Mouse (Mus musculus): ENCODE data around the gene Nrp1. TPM values are rescaled to one million over a fixed set of nuclear protein-coding genes. Genes with fewer than 3 reads are reported as not detected.
A peak's percentile ranks its signal among the peaks of the same experiment; 100 is the strongest.

Nrp1 gene
- polyA plus RNA-seq, 1 experiment from 2014 or later, result 107 TPM

DNA sequence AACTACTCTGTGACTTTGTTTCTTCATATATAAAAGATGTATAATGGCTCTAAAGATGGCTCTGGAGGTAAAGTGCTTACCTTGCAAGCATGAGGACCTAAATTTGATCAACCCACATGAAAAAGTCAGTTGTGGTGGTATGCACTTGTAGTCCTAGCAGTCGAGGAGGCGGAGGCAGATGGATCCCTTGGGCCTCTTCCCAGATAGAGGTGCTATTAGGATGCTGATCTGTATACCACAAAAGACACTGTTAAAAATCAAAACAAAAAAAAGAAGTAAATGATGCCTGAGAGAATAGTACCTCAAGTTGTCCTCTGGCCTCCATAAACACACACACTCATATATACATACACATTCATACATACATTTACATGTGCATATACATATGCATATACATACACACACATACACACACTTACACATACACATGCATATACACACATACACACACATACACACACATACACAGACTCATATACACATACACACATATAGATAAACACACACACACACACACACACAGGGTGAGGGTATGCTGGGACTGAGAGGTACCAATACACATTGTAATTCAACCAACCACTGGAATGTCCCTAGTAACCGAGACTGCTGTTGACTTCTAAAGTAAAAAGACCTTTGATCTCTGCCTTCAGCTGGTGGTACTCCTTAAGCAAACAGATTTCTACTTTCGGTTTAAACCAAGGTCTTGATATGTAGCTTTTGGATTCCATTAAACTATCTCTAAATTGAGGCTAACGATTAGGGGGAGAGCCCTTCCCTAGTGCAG lies 115.2 kb downstream of the Nrp1 start:
- H3K4me3 ChIP-seq (replicated peaks), result no peak overlapping the region
- peaks cover 44% of the 10 kb centered on the region for H3K36me3 ChIP-seq
- no peak overlapping the region for H3K9ac ChIP-seq (replicated peaks)
- no peaks in the 10 kb centered on the region for H3K27me3 ChIP-seq (replicated peaks)
- H3K4me2 ChIP-seq, result no peak overlapping the region
- no peak for ATAC-seq (ENCODE audit: low FRiP score)
- no peak overlapping the region for H3K27ac ChIP-seq (replicated peaks)
- WGBS, result 77% methylated on average over 5 of the region's 5 CpGs
- no peaks in the 10 kb centered on the region for H3K9me3 ChIP-seq (replicated peaks)
- H3K4me1 ChIP-seq, result 0 out of 2 replicates have a peak, but pooled peaks cover 4% of the 10 kb centered on the region

DNA sequence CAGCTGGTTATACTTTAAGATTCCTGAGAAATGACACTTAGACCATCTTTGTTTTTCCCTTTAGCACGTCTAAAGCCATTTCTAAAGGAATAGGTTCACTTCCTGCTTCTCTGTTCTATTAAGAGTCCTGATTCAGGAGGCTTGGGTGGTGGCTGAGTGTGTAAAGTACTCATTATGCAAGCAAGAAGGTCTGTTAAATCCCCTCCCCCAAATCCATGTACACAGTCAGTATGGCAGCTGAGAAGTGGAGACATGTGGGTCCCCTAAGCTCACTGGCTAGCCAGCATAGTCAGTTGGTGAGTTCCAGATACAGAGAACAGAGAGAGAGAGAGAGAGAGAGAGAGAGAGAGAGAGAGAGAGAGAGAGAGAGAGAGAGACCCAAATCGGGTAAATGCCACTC lies 116.2 kb downstream of the Nrp1 start:
- no peaks in the 10 kb centered on the region for H3K9me3 ChIP-seq (replicated peaks)
- no peak overlapping the region for H3K4me2 ChIP-seq
- H3K27me3 ChIP-seq (replicated peaks), result no peaks in the 10 kb centered on the region
- no peak overlapping the region for H3K9ac ChIP-seq (replicated peaks)
- 0 out of 2 replicates have a peak, but pooled peaks cover 4% of the 10 kb centered on the region for H3K4me1 ChIP-seq
- no peak overlapping the region for H3K27ac ChIP-seq (replicated peaks)
- H3K4me3 ChIP-seq (replicated peaks), result no peak overlapping the region
- 59% methylated on average over 2 of the region's 2 CpGs for WGBS
- no peak for ATAC-seq (ENCODE audit: low FRiP score)
- peaks cover 36% of the 10 kb centered on the region for H3K36me3 ChIP-seq

DNA sequence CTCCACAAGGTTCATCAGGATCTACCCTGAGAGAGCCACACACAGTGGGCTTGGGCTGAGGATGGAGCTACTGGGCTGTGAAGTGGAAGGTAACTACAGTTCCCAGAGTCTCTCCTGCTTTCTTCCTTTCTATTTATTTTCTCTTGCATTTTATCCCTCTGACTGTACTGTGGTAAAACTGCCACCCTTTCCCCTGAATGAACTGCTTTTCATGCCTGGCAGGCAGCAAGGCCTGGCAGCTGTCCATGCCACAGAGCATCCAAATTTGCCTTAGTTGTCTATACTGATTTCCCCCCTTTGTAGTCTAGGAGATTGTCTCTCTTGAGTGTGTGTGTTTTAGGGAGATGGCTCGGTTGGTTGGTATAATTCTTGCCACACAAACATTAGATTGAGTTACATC lies 117.8 kb downstream of the Nrp1 start:
- Histone ChIP-seq H3K27ac (replicated peaks) (peak overlapping the region; percentile 38), H3K36me3 (peaks cover 27% of the 10 kb centered on the region), H3K27me3 (replicated peaks) (no peaks in the 10 kb centered on the region), H3K9me3 (replicated peaks) (no peaks in the 10 kb centered on the region), H3K9ac (replicated peaks) (no peak overlapping the region), H3K4me3 (replicated peaks) (no peak overlapping the region), H3K4me1 (0 out of 2 replicates have a peak, but pooled peaks cover 4% of the 10 kb centered on the region), H3K4me2 (no peak overlapping the region)
- no peak for ATAC-seq (ENCODE audit: low FRiP score)
- 41% methylated on average over 1 of the region's 1 CpGs for WGBS

GRCm38 (mm10) chr8:128478017-128478416 lies 119.6 kb downstream of the Nrp1 start:
- 83% methylated on average over 4 of the region's 4 CpGs for WGBS
- no peak overlapping the region for H3K9ac ChIP-seq (replicated peaks)
- no peak for ATAC-seq (ENCODE audit: low FRiP score)
- 0 out of 2 replicates have a peak, but pooled peaks cover 4% of the 10 kb centered on the region for H3K4me1 ChIP-seq
- H3K27me3 ChIP-seq (replicated peaks), result no peaks in the 10 kb centered on the region
- H3K9me3 ChIP-seq (replicated peaks), result no peaks in the 10 kb centered on the region
- H3K27ac ChIP-seq (replicated peaks), result no peak overlapping the region; the same call in 1 of the 2 replicates
- peaks cover 25% of the 10 kb centered on the region for H3K36me3 ChIP-seq
- no peak overlapping the region for H3K4me2 ChIP-seq
- no peak overlapping the region for H3K4me3 ChIP-seq (replicated peaks)

DNA sequence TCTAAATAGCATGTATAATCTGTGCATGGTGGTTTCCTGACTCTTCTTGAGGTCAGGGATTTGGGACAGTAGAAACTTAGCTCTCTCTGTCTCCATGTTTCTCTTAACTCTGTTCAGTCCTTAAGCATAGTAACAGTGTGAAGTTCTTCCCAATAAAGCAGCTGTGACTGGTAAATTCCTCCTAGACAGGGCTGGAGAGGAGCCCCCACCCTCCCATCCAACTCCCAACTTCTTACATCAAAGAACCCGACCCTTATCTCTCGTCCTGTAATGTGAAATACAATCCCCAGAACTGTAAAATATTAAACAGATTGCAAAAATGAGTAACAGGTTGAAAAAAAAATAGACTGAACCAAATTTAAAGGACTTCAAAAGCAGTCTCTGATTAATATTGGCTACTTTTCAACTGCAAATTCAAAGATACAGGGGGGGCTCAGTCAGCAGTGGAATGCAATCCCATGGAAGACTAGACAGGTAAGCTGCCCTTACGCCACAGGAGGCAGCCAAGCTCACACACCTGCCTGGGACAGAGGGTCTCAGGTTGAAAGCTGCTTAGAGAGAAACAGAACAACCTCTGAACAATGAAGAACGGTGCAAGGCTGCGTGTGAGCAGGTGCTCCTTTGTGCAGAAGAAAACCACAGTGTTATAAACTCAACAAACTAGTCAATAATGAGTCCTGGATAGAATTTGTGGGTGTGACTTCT lies 121.1 kb downstream of the Nrp1 start:
- Histone ChIP-seq H3K9ac (replicated peaks) (no peak overlapping the region), H3K4me1 (0 out of 2 replicates have a peak, but pooled peaks cover 4% of the 10 kb centered on the region), H3K27ac (replicated peaks) (no peak overlapping the region), H3K4me2 (no peak overlapping the region), H3K9me3 (replicated peaks) (no peaks in the 10 kb centered on the region), H3K27me3 (replicated peaks) (no peaks in the 10 kb centered on the region), H3K4me3 (replicated peaks) (no peak overlapping the region), H3K36me3 (peaks cover 28% of the 10 kb centered on the region)
- 73% methylated on average over 5 of the region's 5 CpGs for WGBS
- ATAC-seq (ENCODE audit: low FRiP score), result no peak

GRCm38 (mm10) chr8:128480896-128481665 lies 122.7 kb downstream of the Nrp1 start:
- Histone ChIP-seq H3K4me2 (no peak overlapping the region), H3K27ac (replicated peaks) (no peak overlapping the region), H3K4me3 (replicated peaks) (no peak overlapping the region), H3K27me3 (replicated peaks) (no peaks in the 10 kb centered on the region), H3K4me1 (0 out of 2 replicates have a peak, but pooled peaks cover 2% of the 10 kb centered on the region), H3K9me3 (replicated peaks) (no peaks in the 10 kb centered on the region), H3K9ac (replicated peaks) (no peak overlapping the region), H3K36me3 (peaks cover 25% of the 10 kb centered on the region)
- ATAC-seq (ENCODE audit: low FRiP score), result no peak
- WGBS, result 88% methylated on average over 8 of the region's 8 CpGs

- Histone ChIP-seq H3K4me3 (replicated peaks) (no peak overlapping the region), H3K27me3 (replicated peaks) (no peaks in the 10 kb centered on the region), H3K4me2 (no peak overlapping the region), H3K36me3 (peaks cover 20% of the 10 kb centered on the region), H3K9ac (replicated peaks) (no peak overlapping the region), H3K4me1 (peaks cover 7% of the 10 kb centered on the region), H3K27ac (replicated peaks) (no peak overlapping the region), H3K9me3 (replicated peaks) (no peaks in the 10 kb centered on the region)
- 77% methylated on average over 3 of the region's 3 CpGs for WGBS
- no peak for ATAC-seq (ENCODE audit: low FRiP score)
Observed at GRCm38 (mm10) chr8:128483344-128483743, 124.9 kb downstream of the Nrp1 start.

DNA sequence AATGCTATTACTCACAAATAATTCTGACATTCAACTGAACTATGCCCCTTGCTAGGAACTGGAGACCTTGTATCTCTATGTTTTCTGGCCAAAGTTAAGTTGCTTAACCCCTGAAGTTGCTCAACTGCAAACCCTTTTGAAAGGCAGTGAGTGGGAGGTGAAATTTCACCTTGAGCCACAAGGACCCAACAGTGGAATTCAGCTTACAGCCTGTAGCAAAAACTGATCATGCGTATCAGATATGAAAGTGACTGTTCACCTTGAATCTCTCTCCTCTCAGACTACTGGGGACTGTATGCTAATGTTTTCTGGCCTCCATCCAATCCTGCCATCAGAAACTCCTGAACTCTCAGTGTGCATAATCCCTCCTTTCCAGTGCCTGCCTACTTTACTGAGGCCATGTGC lies 126.3 kb downstream of the Nrp1 start:
- no peak for ATAC-seq (ENCODE audit: low FRiP score)
- 81% methylated on average over 1 of the region's 1 CpGs for WGBS
- no peaks in the 10 kb centered on the region for H3K27me3 ChIP-seq (replicated peaks)
- H3K36me3 ChIP-seq, result peaks cover 22% of the 10 kb centered on the region
- peaks cover 13% of the 10 kb centered on the region for H3K4me1 ChIP-seq
- H3K9me3 ChIP-seq (replicated peaks), result no peaks in the 10 kb centered on the region
- H3K4me2 ChIP-seq, result no peak overlapping the region
- no peak overlapping the region for H3K4me3 ChIP-seq (replicated peaks)
- H3K27ac ChIP-seq (replicated peaks), result no peak overlapping the region
- H3K9ac ChIP-seq (replicated peaks), result no peak overlapping the region

DNA sequence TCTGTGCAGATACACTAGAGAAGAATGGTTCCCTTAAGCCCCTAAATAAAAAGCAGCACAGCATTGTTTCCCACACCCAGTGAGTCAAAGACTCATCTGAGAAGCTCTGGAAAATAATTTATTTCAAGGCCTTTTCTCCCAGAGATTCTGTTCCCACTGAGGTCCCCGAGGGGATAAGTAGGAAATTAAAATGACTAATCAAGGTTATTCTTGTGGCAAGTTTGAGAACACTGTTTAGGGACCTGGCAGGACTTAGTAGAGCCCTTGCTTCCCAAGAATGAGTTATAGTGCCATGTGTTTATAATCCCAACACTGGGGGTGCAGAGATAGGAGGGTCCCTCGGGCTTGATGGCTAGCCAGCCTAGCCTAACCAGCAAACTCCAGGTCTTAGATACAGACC lies 127.6 kb downstream of the Nrp1 start:
- WGBS, result 68% methylated on average over 2 of the region's 2 CpGs
- no peak for ATAC-seq (ENCODE audit: low FRiP score)
- H3K4me2 ChIP-seq, result no peak overlapping the region
- no peaks in the 10 kb centered on the region for H3K27me3 ChIP-seq (replicated peaks)
- no peak overlapping the region for H3K4me3 ChIP-seq (replicated peaks)
- H3K27ac ChIP-seq (replicated peaks), result no peak overlapping the region
- H3K36me3 ChIP-seq, result peaks cover 20% of the 10 kb centered on the region
- peaks cover 20% of the 10 kb centered on the region for H3K4me1 ChIP-seq
- H3K9me3 ChIP-seq (replicated peaks), result no peaks in the 10 kb centered on the region
- H3K9ac ChIP-seq (replicated peaks), result no peak overlapping the region

DNA sequence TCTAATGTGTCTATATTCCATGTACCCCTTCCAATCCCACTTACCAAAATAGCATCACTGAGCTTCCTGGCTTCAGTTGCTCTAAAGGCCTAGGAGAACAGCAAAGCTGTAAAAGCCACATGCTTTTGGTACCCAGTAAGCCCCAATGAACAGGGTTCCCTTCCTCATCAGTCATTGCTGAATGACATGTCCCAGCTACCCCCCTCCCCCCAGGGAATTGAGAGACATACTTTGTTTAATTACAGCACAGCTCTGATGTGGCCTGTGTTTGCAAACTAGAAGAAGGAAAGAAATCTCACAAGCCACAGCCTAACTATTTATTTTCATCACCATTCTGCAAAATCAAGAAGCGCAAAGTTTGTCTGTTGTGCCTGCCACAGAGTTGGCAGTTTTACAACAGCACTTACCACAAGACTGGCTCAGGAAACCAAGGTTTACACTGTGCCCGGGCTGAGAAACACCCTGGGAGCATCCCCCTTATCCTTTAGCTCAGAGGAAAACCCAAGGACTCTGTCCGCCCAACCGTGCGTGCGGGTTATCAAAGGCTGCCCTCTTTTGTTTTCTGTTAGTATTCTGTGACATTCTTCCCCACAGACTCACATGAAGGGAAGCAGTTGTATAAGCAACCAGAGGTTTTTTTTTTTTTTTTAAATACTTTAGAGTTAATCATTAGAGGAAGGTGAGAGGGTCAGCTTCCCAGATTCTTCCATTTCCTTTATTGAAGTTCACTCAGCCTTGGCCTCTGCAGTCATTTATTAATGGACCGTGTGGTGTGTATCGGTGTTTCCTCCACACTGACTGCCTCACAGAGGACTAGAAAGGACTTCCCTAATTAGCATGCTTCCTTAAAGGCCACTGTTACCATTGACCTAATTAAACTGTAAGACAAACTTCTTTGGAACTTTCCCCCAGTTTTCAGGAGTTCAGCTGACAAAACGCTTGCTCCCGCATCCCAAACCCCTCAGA lies 129.8 kb downstream of the Nrp1 start:
- no peak for ATAC-seq (ENCODE audit: low FRiP score)
- 16% methylated on average over 10 of the region's 10 CpGs for WGBS
- H3K9me3 ChIP-seq (replicated peaks), result no peaks in the 10 kb centered on the region
- H3K4me2 ChIP-seq, result no peak overlapping the region
- H3K4me3 ChIP-seq (replicated peaks), result no peak overlapping the region
- H3K27me3 ChIP-seq (replicated peaks), result no peaks in the 10 kb centered on the region
- H3K27ac ChIP-seq (replicated peaks), result peak overlapping the region; percentile 35; the same call in 1 of the 2 replicates
- peaks cover 18% of the 10 kb centered on the region; the same call in 1 of the 2 replicates for H3K36me3 ChIP-seq
- H3K9ac ChIP-seq (replicated peaks), result no peak overlapping the region
- H3K4me1 ChIP-seq, result peaks cover 23% of the 10 kb centered on the region
